Mouse (Mus musculus) forebrain, embryonic 15.5 days (tissue): ENCODE data around the gene C2cd5. TPM values are rescaled to one million over a fixed set of nuclear protein-coding genes. Genes with fewer than 3 reads are reported as not detected.
"Not testable (repeated sequence)": the region's sequence is repeated elsewhere in the genome, so short reads cannot be mapped to it uniquely, and the experiment has no call there.

Experiments
- ATAC-seq: fragments of 200-750 bp; cut with Nextera tagmentation; replicated peaks from 2 replicates; pipeline ENCODE4 v1.8.0; 2017; ENCODE audit warnings: mild to moderate bottlenecking, moderate TSS enrichment, moderate library complexity
- H3K27ac ChIP-seq: fragments of 300-500 bp; sonication (generic); replicated peaks from 2 replicates; pipeline ENCODE4 v1.5.1; 2015; ENCODE audit warnings: mild to moderate bottlenecking, inconsistent platforms
- H3K27me3 ChIP-seq: fragments of 300-500 bp; sonication (generic); 2 replicates; pipeline ENCODE4 v1.6.1; 2015; ENCODE audit warnings: inconsistent platforms
- H3K36me3 ChIP-seq: fragments of 300-500 bp; sonication (generic); 2 replicates; pipeline ENCODE4 v1.6.1; 2015; ENCODE audit warnings: mild to moderate bottlenecking, inconsistent platforms
- H3K4me1 ChIP-seq: fragments of 300-500 bp; sonication (generic); 2 replicates; pipeline ENCODE4 v1.6.1; 2015; ENCODE audit warnings: inconsistent platforms
- H3K4me2 ChIP-seq: fragments of 300-500 bp; sonication (generic); replicated peaks from 2 replicates; pipeline ENCODE4 v1.6.1; 2015; ENCODE audit warnings: mild to moderate bottlenecking, inconsistent platforms
- H3K4me3 ChIP-seq: fragments of 300-500 bp; sonication (generic); 2 replicates; pipeline ENCODE4 v1.5.1; 2015; ENCODE audit warnings: mild to moderate bottlenecking, inconsistent platforms
- H3K9ac ChIP-seq: fragments of 300-500 bp; sonication (generic); replicated peaks from 2 replicates; pipeline ENCODE4 v1.6.1; 2015; ENCODE audit warnings: mild to moderate bottlenecking, inconsistent platforms
- H3K9me3 ChIP-seq: fragments of 300-500 bp; sonication (generic); 2 replicates; pipeline ENCODE4 v1.6.1; 2016; ENCODE audit warnings: inconsistent platforms
- WGBS: fragments of 180-500 bp; shearing (Covaris S2); methylation state at CpG from one replicate; pipeline ENCODE4 v1.1.7; 2015; ENCODE audit warnings: mixed read lengths; 5-methylcytosine and 5-hydroxymethylcytosine counted together
- polyA plus RNA-seq: library from polyadenylated mRNA; unstranded; fragments of >200 nt; fragmentation: Nextera tagmentation; extraction: Ambion mirVana; gene quantifications from 2 replicates; pipeline ENCODE4 v1.2.1, GENCODE M21; 2015

Gene C2cd5
- polyA plus RNA-seq, 1 experiment from 2014 or later: 44.9 TPM

GRCm38 (mm10) chr6:143030521-143030920 is 69.4 kb downstream of the C2cd5 start:
- peaks cover 68% of the 10 kb centered on the region for H3K36me3 ChIP-seq
- H3K4me2 ChIP-seq: no peak overlapping the region
- no peaks in the 10 kb centered on the region for H3K4me1 ChIP-seq
- 97% methylated on average over 5 of the region's 5 CpGs for WGBS
- ATAC-seq: no peak
- H3K9ac ChIP-seq: no peak overlapping the region
- H3K27me3 ChIP-seq: no peaks in the 10 kb centered on the region
- H3K4me3 ChIP-seq: no peak overlapping the region
- H3K9me3 ChIP-seq: no peaks in the 10 kb centered on the region
- no peak overlapping the region for H3K27ac ChIP-seq

GRCm38 (mm10) chr6:143027896-143028295 is 72.0 kb downstream of the C2cd5 start:
- H3K36me3 ChIP-seq: peaks cover 50% of the 10 kb centered on the region
- no peaks in the 10 kb centered on the region for H3K4me1 ChIP-seq
- H3K4me3 ChIP-seq: no peak overlapping the region
- no peaks in the 10 kb centered on the region for H3K27me3 ChIP-seq
- H3K4me2 ChIP-seq: no peak overlapping the region
- WGBS: 94% methylated on average over 4 of the region's 4 CpGs
- no peak overlapping the region for H3K9ac ChIP-seq
- no peak overlapping the region for H3K27ac ChIP-seq
- no peaks in the 10 kb centered on the region for H3K9me3 ChIP-seq
- ATAC-seq: no peak

- WGBS: 81% methylated on average over 10 of the region's 10 CpGs
- H3K9me3 ChIP-seq: no peaks in the 10 kb centered on the region
- H3K9ac ChIP-seq: no peak overlapping the region
- H3K4me2 ChIP-seq: no peak overlapping the region
- no peak for ATAC-seq
- H3K27me3 ChIP-seq: no peaks in the 10 kb centered on the region
- H3K4me1 ChIP-seq: no peaks in the 10 kb centered on the region
- H3K27ac ChIP-seq: no peak overlapping the region
- H3K4me3 ChIP-seq: no peak overlapping the region
- peaks cover 45% of the 10 kb centered on the region for H3K36me3 ChIP-seq
These were observed 72.5 kb downstream of the C2cd5 start for GRCm38 (mm10) chr6:143027402-143027801.

GRCm38 (mm10) chr6:143023691-143024090 is 76.2 kb downstream of the C2cd5 start:
- no peak for ATAC-seq
- H3K4me1 ChIP-seq: no peaks in the 10 kb centered on the region
- 94% methylated on average over 6 of the region's 6 CpGs for WGBS
- H3K9me3 ChIP-seq: no peaks in the 10 kb centered on the region
- H3K27me3 ChIP-seq: no peaks in the 10 kb centered on the region
- no peak overlapping the region for H3K9ac ChIP-seq
- H3K27ac ChIP-seq: no peak overlapping the region
- H3K4me3 ChIP-seq: no peak overlapping the region
- H3K36me3 ChIP-seq: peaks cover 24% of the 10 kb centered on the region
- no peak overlapping the region for H3K4me2 ChIP-seq

GRCm38 (mm10) chr6:143021756-143022155 is 78.2 kb downstream of the C2cd5 start:
- H3K27me3 ChIP-seq: no peaks in the 10 kb centered on the region
- WGBS: 91% methylated on average over 8 of the region's 8 CpGs
- ATAC-seq: no peak
- peaks cover 23% of the 10 kb centered on the region for H3K36me3 ChIP-seq
- H3K4me3 ChIP-seq: no peak overlapping the region
- H3K9me3 ChIP-seq: no peaks in the 10 kb centered on the region
- H3K4me1 ChIP-seq: no peaks in the 10 kb centered on the region
- H3K9ac ChIP-seq: no peak overlapping the region
- no peak overlapping the region for H3K4me2 ChIP-seq
- H3K27ac ChIP-seq: no peak overlapping the region

GRCm38 (mm10) chr6:143020647-143021046 is 79.3 kb downstream of the C2cd5 start:
- Histone ChIP-seq H3K4me1 (no peaks in the 10 kb centered on the region), H3K4me2 (no peak overlapping the region), H3K27me3 (no peaks in the 10 kb centered on the region), H3K9ac (no peak overlapping the region), H3K27ac (no peak overlapping the region), H3K4me3 (no peak overlapping the region), H3K9me3 (no peaks in the 10 kb centered on the region), H3K36me3 (peaks cover 26% of the 10 kb centered on the region)
- ATAC-seq: 0 out of 2 replicates have a peak, but pooled peaks have one; percentile 23
- 71% methylated on average over 5 of the region's 5 CpGs for WGBS

GRCm38 (mm10) chr6:143020146-143020545 is 79.8 kb downstream of the C2cd5 start:
- no peaks in the 10 kb centered on the region for H3K27me3 ChIP-seq
- no peak for ATAC-seq
- H3K4me2 ChIP-seq: no peak overlapping the region
- peaks cover 26% of the 10 kb centered on the region for H3K36me3 ChIP-seq
- WGBS: 93% methylated on average over 4 of the region's 4 CpGs
- H3K4me1 ChIP-seq: no peaks in the 10 kb centered on the region
- no peak overlapping the region for H3K9ac ChIP-seq
- no peaks in the 10 kb centered on the region for H3K9me3 ChIP-seq
- H3K27ac ChIP-seq: no peak overlapping the region
- H3K4me3 ChIP-seq: no peak overlapping the region

GRCm38 (mm10) chr6:143012513-143013215 is 87.3 kb downstream of the C2cd5 start:
- H3K27ac ChIP-seq: no peak overlapping the region
- H3K4me1 ChIP-seq: no peaks in the 10 kb centered on the region
- peaks cover 43% of the 10 kb centered on the region for H3K36me3 ChIP-seq
- H3K9ac ChIP-seq: no peak overlapping the region
- WGBS: 94% methylated on average over 15 of the region's 15 CpGs
- H3K4me2 ChIP-seq: no peak overlapping the region
- H3K4me3 ChIP-seq: no peak overlapping the region
- ATAC-seq: no peak
- H3K9me3 ChIP-seq: no peaks in the 10 kb centered on the region
- no peaks in the 10 kb centered on the region for H3K27me3 ChIP-seq

- Histone ChIP-seq H3K27me3 (no peaks in the 10 kb centered on the region), H3K4me2 (no peak overlapping the region), H3K36me3 (peaks cover 29% of the 10 kb centered on the region), H3K27ac (no peak overlapping the region), H3K4me1 (no peaks in the 10 kb centered on the region), H3K9ac (no peak overlapping the region), H3K9me3 (no peaks in the 10 kb centered on the region), H3K4me3 (no peak overlapping the region)
- ATAC-seq: 0 out of 2 replicates have a peak, but pooled peaks have one; percentile 11
- 89% methylated on average over 5 of the region's 5 CpGs for WGBS
These were observed 91.1 kb downstream of the C2cd5 start for GRCm38 (mm10) chr6:143008865-143009264.

- H3K9me3 ChIP-seq, H3K4me1 ChIP-seq, H3K27ac ChIP-seq, H3K27me3 ChIP-seq, H3K4me3 ChIP-seq, H3K36me3 ChIP-seq, H3K4me2 ChIP-seq, H3K9ac ChIP-seq, ATAC-seq: not testable (repeated sequence)
- WGBS: 88% methylated on average over 9 of the region's 9 CpGs
These were observed 94.7 kb downstream of the C2cd5 start for GRCm38 (mm10) chr6:143005209-143005608.

- Histone ChIP-seq H3K36me3 (peaks cover 2% of the 10 kb centered on the region; the same call in 1 of the 2 replicates), H3K9ac (no peak overlapping the region), H3K27ac (no peak overlapping the region), H3K4me1 (no peaks in the 10 kb centered on the region), H3K4me3 (no peak overlapping the region), H3K9me3 (no peaks in the 10 kb centered on the region), H3K4me2 (no peak overlapping the region), H3K27me3 (no peaks in the 10 kb centered on the region)
- no peak for ATAC-seq
- 77% methylated on average over 9 of the region's 9 CpGs for WGBS
These were observed 95.1 kb downstream of the C2cd5 start for GRCm38 (mm10) chr6:143004801-143005200.

GRCm38 (mm10) chr6:142998221-142998999 is 101.5 kb downstream of the C2cd5 start:
- Histone ChIP-seq H3K27me3 (no peaks in the 10 kb centered on the region), H3K9me3 (no peaks in the 10 kb centered on the region), H3K4me2 (no peak overlapping the region), H3K27ac (no peak overlapping the region), H3K36me3 (no peaks in the 10 kb centered on the region), H3K4me1 (peaks cover 11% of the 10 kb centered on the region), H3K9ac (no peak overlapping the region), H3K4me3 (no peak overlapping the region)
- WGBS: 81% methylated on average over 12 of the region's 12 CpGs
- no peak for ATAC-seq
